Mouse (Mus musculus) ES-Bruce4 (cell line): ENCODE measurements around the gene Olfr1443.
"Not testable (repeated sequence)": the region's sequence is repeated elsewhere in the genome, so short reads cannot be mapped to it uniquely, and the experiment has no call there.

Source experiments
- CTCF ChIP-seq: IDR thresholded peaks from one replicate; pipeline ENCODE4 v1.8.1; 2011; ENCODE audit warnings: low read depth, low read length
- EP300 ChIP-seq: IDR thresholded peaks from 2 replicates; pipeline ENCODE4 v1.6.1; 2011; ENCODE audit warnings: low read depth, low read length; ENCODE audit not compliant: insufficient read depth
- POLR2A ChIP-seq: IDR thresholded peaks from one replicate; pipeline ENCODE4 v1.8.1; 2011; ENCODE audit warnings: low read length; ENCODE audit not compliant: insufficient read depth

- TF ChIP-seq POLR2A, CTCF, EP300: not testable (repeated sequence)
Measured at GRCm38 (mm10) chr19:12721596-12721995, 43.7 kb downstream of the Olfr1443 start.
